Mouse (Mus musculus): ENCODE measurements around the gene Rpsa. TPM values are rescaled to one million over a fixed set of nuclear protein-coding genes. Genes with fewer than 3 reads are reported as not detected.

Rpsa gene
- polyA plus RNA-seq, 1 experiment from 2014 or later = 1,180 TPM

- DNase-seq (ENCODE audit: low spot score) = peak; percentile 96
- Histone ChIP-seq H3K9ac (peak within 1 kb of the TSS; percentile 92), H3K4me3 (replicated peaks; ENCODE audit: low read length) (peak within 1 kb of the TSS; percentile 83), H3K9me3 (ENCODE audit: control insufficient read depth, low read length) (no peaks in the 10 kb centered on the region), H3K27me3 (ENCODE audit: control insufficient read depth, insufficient read depth, low read length) (no peaks in the 10 kb centered on the region), H3K4me1 (replicated peaks; ENCODE audit: control insufficient read depth, insufficient read depth, low read length) (peaks cover 7% of the 10 kb centered on the region; the same call in 1 of the 2 replicates), H3K27ac (peak within 1 kb of the TSS; percentile 94), H3K36me3 (replicated peaks; ENCODE audit: control insufficient read depth, insufficient read depth) (no peaks in the 10 kb centered on the region), H3K4me2 (replicated peaks) (peak within 1 kb of the TSS; percentile 70)
- 1% methylated on average over 62 of the region's 62 CpGs for WGBS
- ATAC-seq (ENCODE audit: low FRiP score) = peak; percentile 98
Observed at GRCm38 (mm10) chr9:120110211-120111018, 17.1 kb upstream of the Rpsa start, which contains the start of gene Slc25a38. Gene Slc25a38, plus strand, starts transcription at chr9:120110374.

GRCm38 (mm10) chr9:120111156-120111945, 16.1 kb upstream of the Rpsa start:
- H3K4me1 ChIP-seq (replicated peaks; ENCODE audit: control insufficient read depth, insufficient read depth, low read length) = peaks cover 7% of the 10 kb centered on the region; the same call in 1 of the 2 replicates
- no peak for DNase-seq (ENCODE audit: low spot score)
- no peaks in the 10 kb centered on the region for H3K9me3 ChIP-seq (ENCODE audit: control insufficient read depth, low read length)
- H3K27me3 ChIP-seq (ENCODE audit: control insufficient read depth, insufficient read depth, low read length) = no peaks in the 10 kb centered on the region
- H3K4me3 ChIP-seq (replicated peaks; ENCODE audit: low read length) = peak overlapping the region; percentile 83
- peaks cover 2% of the 10 kb centered on the region; the same call in 1 of the 2 replicates for H3K36me3 ChIP-seq (replicated peaks; ENCODE audit: control insufficient read depth, insufficient read depth)
- no peak for ATAC-seq (ENCODE audit: low FRiP score)
- 81% methylated on average over 15 of the region's 15 CpGs for WGBS
- peak overlapping the region; percentile 92 for H3K9ac ChIP-seq
- H3K4me2 ChIP-seq (replicated peaks) = peak overlapping the region; percentile 70
- H3K27ac ChIP-seq = peak overlapping the region; percentile 94

GRCm38 (mm10) chr9:120112472-120112871, 15.0 kb upstream of the Rpsa start:
- Histone ChIP-seq H3K27me3 (ENCODE audit: control insufficient read depth, insufficient read depth, low read length) (no peaks in the 10 kb centered on the region), H3K9ac (no peak overlapping the region), H3K9me3 (ENCODE audit: control insufficient read depth, low read length) (no peaks in the 10 kb centered on the region), H3K4me3 (replicated peaks; ENCODE audit: low read length) (no peak overlapping the region), H3K36me3 (replicated peaks; ENCODE audit: control insufficient read depth, insufficient read depth) (peaks cover 12% of the 10 kb centered on the region), H3K4me2 (replicated peaks) (no peak overlapping the region), H3K4me1 (replicated peaks; ENCODE audit: control insufficient read depth, insufficient read depth, low read length) (peaks cover 7% of the 10 kb centered on the region; the same call in 1 of the 2 replicates), H3K27ac (no peak overlapping the region)
- ATAC-seq (ENCODE audit: low FRiP score) (no peak), DNase-seq (ENCODE audit: low spot score) (no peak)
- WGBS = 92% methylated on average over 6 of the region's 6 CpGs

- Histone ChIP-seq H3K27me3 (ENCODE audit: control insufficient read depth, insufficient read depth, low read length) (no peaks in the 10 kb centered on the region), H3K4me3 (replicated peaks; ENCODE audit: low read length) (no peak overlapping the region), H3K9ac (no peak overlapping the region), H3K9me3 (ENCODE audit: control insufficient read depth, low read length) (no peaks in the 10 kb centered on the region), H3K36me3 (replicated peaks; ENCODE audit: control insufficient read depth, insufficient read depth) (peaks cover 22% of the 10 kb centered on the region), H3K4me2 (replicated peaks) (no peak overlapping the region), H3K4me1 (replicated peaks; ENCODE audit: control insufficient read depth, insufficient read depth, low read length) (peaks cover 7% of the 10 kb centered on the region; the same call in 1 of the 2 replicates), H3K27ac (no peak overlapping the region)
- ATAC-seq (ENCODE audit: low FRiP score) (no peak), DNase-seq (ENCODE audit: low spot score) (no peak)
- 94% methylated on average over 6 of the region's 7 CpGs for WGBS
Observed at GRCm38 (mm10) chr9:120113456-120113855, 14.0 kb upstream of the Rpsa start.

GRCm38 (mm10) chr9:120114051-120114788, 13.3 kb upstream of the Rpsa start:
- Histone ChIP-seq H3K4me3 (replicated peaks; ENCODE audit: low read length) (no peak overlapping the region), H3K27ac (no peak overlapping the region), H3K9me3 (ENCODE audit: control insufficient read depth, low read length) (no peaks in the 10 kb centered on the region), H3K4me2 (replicated peaks) (no peak overlapping the region), H3K27me3 (ENCODE audit: control insufficient read depth, insufficient read depth, low read length) (no peaks in the 10 kb centered on the region), H3K4me1 (replicated peaks; ENCODE audit: control insufficient read depth, insufficient read depth, low read length) (peaks cover 7% of the 10 kb centered on the region; the same call in 1 of the 2 replicates), H3K36me3 (replicated peaks; ENCODE audit: control insufficient read depth, insufficient read depth) (peaks cover 27% of the 10 kb centered on the region), H3K9ac (no peak overlapping the region)
- ATAC-seq (ENCODE audit: low FRiP score) = no peak
- DNase-seq (ENCODE audit: low spot score) = no peak
- WGBS = 90% methylated on average over 17 of the region's 17 CpGs

GRCm38 (mm10) chr9:120114789-120115151, 12.7 kb upstream of the Rpsa start:
- H3K4me2 ChIP-seq (replicated peaks) = no peak overlapping the region
- H3K9me3 ChIP-seq (ENCODE audit: control insufficient read depth, low read length) = no peaks in the 10 kb centered on the region
- ATAC-seq (ENCODE audit: low FRiP score) = no peak
- H3K9ac ChIP-seq = no peak overlapping the region
- 98% methylated on average over 2 of the region's 2 CpGs for WGBS
- peaks cover 32% of the 10 kb centered on the region for H3K36me3 ChIP-seq (replicated peaks; ENCODE audit: control insufficient read depth, insufficient read depth)
- H3K27me3 ChIP-seq (ENCODE audit: control insufficient read depth, insufficient read depth, low read length) = no peaks in the 10 kb centered on the region
- peaks cover 7% of the 10 kb centered on the region; the same call in 1 of the 2 replicates for H3K4me1 ChIP-seq (replicated peaks; ENCODE audit: control insufficient read depth, insufficient read depth, low read length)
- no peak overlapping the region for H3K27ac ChIP-seq
- no peak overlapping the region for H3K4me3 ChIP-seq (replicated peaks; ENCODE audit: low read length)
- no peak for DNase-seq (ENCODE audit: low spot score)

- Histone ChIP-seq H3K4me3 (replicated peaks; ENCODE audit: low read length) (no peak overlapping the region), H3K4me1 (replicated peaks; ENCODE audit: control insufficient read depth, insufficient read depth, low read length) (peaks cover 7% of the 10 kb centered on the region; the same call in 1 of the 2 replicates), H3K27me3 (ENCODE audit: control insufficient read depth, insufficient read depth, low read length) (no peaks in the 10 kb centered on the region), H3K9me3 (ENCODE audit: control insufficient read depth, low read length) (no peaks in the 10 kb centered on the region), H3K36me3 (replicated peaks; ENCODE audit: control insufficient read depth, insufficient read depth) (peaks cover 40% of the 10 kb centered on the region), H3K4me2 (replicated peaks) (no peak overlapping the region), H3K27ac (no peak overlapping the region), H3K9ac (no peak overlapping the region)
- ATAC-seq (ENCODE audit: low FRiP score) = no peak
- 84% methylated on average over 5 of the region's 5 CpGs for WGBS
- no peak for DNase-seq (ENCODE audit: low spot score)
Observed at GRCm38 (mm10) chr9:120115580-120115979, 11.9 kb upstream of the Rpsa start.

GRCm38 (mm10) chr9:120116184-120116624, 11.3 kb upstream of the Rpsa start:
- H3K9ac ChIP-seq = no peak overlapping the region
- no peaks in the 10 kb centered on the region for H3K27me3 ChIP-seq (ENCODE audit: control insufficient read depth, insufficient read depth, low read length)
- H3K9me3 ChIP-seq (ENCODE audit: control insufficient read depth, low read length) = no peaks in the 10 kb centered on the region
- ATAC-seq (ENCODE audit: low FRiP score) (no peak), DNase-seq (ENCODE audit: low spot score) (no peak)
- WGBS = 94% methylated on average over 8 of the region's 8 CpGs
- H3K27ac ChIP-seq = no peak overlapping the region
- no peak overlapping the region for H3K4me3 ChIP-seq (replicated peaks; ENCODE audit: low read length)
- peaks cover 46% of the 10 kb centered on the region for H3K36me3 ChIP-seq (replicated peaks; ENCODE audit: control insufficient read depth, insufficient read depth)
- peaks cover 3% of the 10 kb centered on the region; the same call in 1 of the 2 replicates for H3K4me1 ChIP-seq (replicated peaks; ENCODE audit: control insufficient read depth, insufficient read depth, low read length)
- no peak overlapping the region for H3K4me2 ChIP-seq (replicated peaks)

All from hindbrain, embryonic 14.5 days (tissue).